Mouse (Mus musculus): ENCODE data around the gene Prss54. TPM values are rescaled to one million over a fixed set of nuclear protein-coding genes. Genes with fewer than 3 reads are reported as not detected.

Gene Prss54
- total RNA-seq, 1 experiment from 2014 or later, result not detected

DNA sequence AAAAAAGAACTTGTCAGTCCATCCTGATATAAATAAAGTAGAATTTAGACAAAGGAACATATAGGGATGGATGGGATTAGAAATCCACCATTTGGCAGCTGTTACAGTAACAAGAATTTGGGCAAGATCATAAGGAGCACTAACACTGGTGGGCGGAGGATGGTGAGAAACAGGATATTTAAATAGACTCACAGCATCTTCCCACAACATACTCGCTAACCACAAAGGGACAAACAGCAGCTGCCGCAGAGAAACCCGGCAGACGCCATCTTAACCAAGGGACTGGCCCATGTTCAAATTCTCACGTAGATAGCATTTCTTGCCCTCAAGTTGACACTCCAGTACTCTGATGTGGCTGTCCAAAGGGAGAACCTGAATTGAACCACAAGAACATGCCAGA lies 59.2 kb downstream of the Prss54 start:
- ATAC-seq (replicated peaks in 1 of 2; ENCODE audit: insufficient read depth in 1 of 2, low FRiP score in 2 of 2, low TSS enrichment in 1 of 2, low read depth in 1 of 2, poor library complexity in 2 of 2, severe bottlenecking in 2 of 2), result no peak

- no peak for ATAC-seq (replicated peaks in 1 of 2; ENCODE audit: insufficient read depth in 1 of 2, low FRiP score in 2 of 2, low TSS enrichment in 1 of 2, low read depth in 1 of 2, poor library complexity in 2 of 2, severe bottlenecking in 2 of 2)
Observed at GRCm38 (mm10) chr8:95513219-95513618, 62.9 kb downstream of the Prss54 start.

GRCm38 (mm10) chr8:95512257-95512656 lies 63.9 kb downstream of the Prss54 start:
- no peak for ATAC-seq (replicated peaks in 1 of 2; ENCODE audit: insufficient read depth in 1 of 2, low FRiP score in 2 of 2, low TSS enrichment in 1 of 2, low read depth in 1 of 2, poor library complexity in 2 of 2, severe bottlenecking in 2 of 2)

Other genes with a start within 250 kb of the Prss54 start
- gene Zfp319, start 244.4 kb downstream of the Prss54 start, total RNA-seq (2017), result 4.4 TPM in 2 replicates
- 21.8 and 22.5 TPM in 2 replicates for gene Usb1, start 244.1 kb downstream of the Prss54 start, total RNA-seq (2017)
- 0.94 and 1.6 TPM in 2 replicates for gene Mmp15, start 224.1 kb downstream of the Prss54 start, total RNA-seq (2017)
- gene Cfap20, start 141.5 kb downstream of the Prss54 start, total RNA-seq (2017), result 83.4 and 115 TPM in 2 replicates
- 20.6 and 23.3 TPM in 2 replicates for gene Csnk2a2, start 86.3 kb downstream of the Prss54 start, total RNA-seq (2017)
- not detected in 2 replicates for gene Ccdc113, start 42.3 kb downstream of the Prss54 start, total RNA-seq (2017)
- 16.3 and 22.9 TPM in 2 replicates for gene Gins3, start 57.1 kb upstream of the Prss54 start, total RNA-seq (2017)
- 0.79 TPM in 1 of 2 replicates, not detected in the other for gene Ndrg4, start 100.6 kb upstream of the Prss54 start, total RNA-seq (2017)
- gene Setd6, start 139.5 kb upstream of the Prss54 start, total RNA-seq (2017), result 25.5 and 45.2 TPM in 2 replicates
- 141 and 174 TPM in 2 replicates for gene Cnot1, start 231.1 kb upstream of the Prss54 start, total RNA-seq (2017)
- 208 and 312 TPM in 2 replicates for gene Sap18b, start 249.0 kb upstream of the Prss54 start, total RNA-seq (2017)

Data from hematopoietic stem cell, adult 5-6 weeks (primary cell).